Mouse (Mus musculus): ENCODE data around the gene Atg4a-ps.

DNA sequence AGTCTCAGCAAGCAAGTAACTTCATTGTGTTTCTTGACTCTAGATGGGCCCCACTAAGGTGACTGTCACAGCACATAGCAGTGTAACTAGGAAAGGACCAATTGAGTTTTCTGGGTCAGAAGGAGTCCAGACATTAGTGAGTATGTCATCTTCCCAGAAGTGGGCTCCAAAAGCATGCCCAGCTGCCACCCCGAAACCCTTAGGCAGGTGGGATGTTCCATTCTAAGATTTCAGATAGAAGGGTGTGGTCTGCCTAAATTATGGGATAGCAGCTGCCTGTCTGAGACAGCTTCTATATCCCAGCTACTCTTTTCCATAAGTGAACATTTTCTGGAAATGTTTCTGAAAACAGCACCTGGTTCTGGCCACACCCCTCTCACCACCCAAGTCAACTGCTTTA is 11.6 kb downstream of the Atg4a-ps start:
- TF ChIP-seq GATA1 (IDR thresholded peaks at IDR 0.05; ENCODE audit: borderline replicate concordance, low read length) (no peak), FLI1 (IDR thresholded peaks at IDR 0.05; ENCODE audit: low read length) (no peak)

Measured in megakaryocyte, embryonic 14.5 days (primary cell).